Mouse (Mus musculus): ENCODE measurements around the gene Fuz. TPM values are rescaled to one million over a fixed set of nuclear protein-coding genes. Genes with fewer than 3 reads are reported as not detected.

Fuz gene
- total RNA-seq, 2 experiments from 2014 or later = 19.5 to 24.8 TPM

DNA sequence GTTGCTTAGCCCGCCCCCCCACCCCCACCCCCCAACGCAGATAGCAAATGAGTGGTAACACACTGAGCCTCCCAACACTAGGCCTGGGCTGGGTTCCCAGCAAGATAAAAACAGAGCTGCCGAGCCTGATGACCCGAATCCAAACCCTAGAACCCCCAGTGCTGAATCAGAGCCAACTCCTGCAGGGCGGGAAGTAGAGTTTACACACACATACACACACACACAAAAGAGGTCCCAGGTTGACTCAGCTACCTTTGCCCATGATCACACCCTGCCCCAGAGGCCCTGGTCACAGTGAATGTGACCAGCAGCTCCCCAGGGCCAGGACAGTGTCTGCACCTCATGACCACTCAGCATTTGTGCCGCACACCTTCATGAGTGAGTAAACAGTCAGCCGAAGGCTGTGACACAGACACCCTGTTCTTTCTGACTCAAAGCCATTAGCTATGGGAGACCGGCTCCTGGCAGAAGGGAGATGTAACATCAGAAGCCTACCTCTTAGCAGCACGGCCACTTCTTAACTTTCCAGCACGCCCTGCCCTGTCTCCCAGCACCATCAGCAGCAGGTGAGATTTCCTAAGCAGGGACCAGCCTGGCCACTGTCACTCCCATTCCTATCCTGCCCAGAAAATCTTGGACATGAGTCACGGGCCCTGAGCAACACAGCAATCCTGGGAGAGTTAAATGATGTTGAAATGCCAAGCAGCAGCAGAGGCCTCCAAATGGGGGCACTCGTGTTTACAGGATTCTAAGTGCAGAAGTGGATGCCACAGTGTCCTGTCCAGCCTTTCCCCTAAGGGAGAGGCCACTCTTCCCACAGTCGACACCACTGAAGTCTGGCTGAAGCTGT is 7.4 kb upstream of the Fuz start:
- DNase-seq = peak; percentile 56

- no peak for DNase-seq
Measured at GRCm38 (mm10) chr7:44890180-44890579, 5.7 kb upstream of the Fuz start.

- DNase-seq = no peak
Measured at GRCm38 (mm10) chr7:44890737-44891136, 5.1 kb upstream of the Fuz start.

GRCm38 (mm10) chr7:44891611-44892010 is 4.3 kb upstream of the Fuz start:
- no peak for DNase-seq

DNA sequence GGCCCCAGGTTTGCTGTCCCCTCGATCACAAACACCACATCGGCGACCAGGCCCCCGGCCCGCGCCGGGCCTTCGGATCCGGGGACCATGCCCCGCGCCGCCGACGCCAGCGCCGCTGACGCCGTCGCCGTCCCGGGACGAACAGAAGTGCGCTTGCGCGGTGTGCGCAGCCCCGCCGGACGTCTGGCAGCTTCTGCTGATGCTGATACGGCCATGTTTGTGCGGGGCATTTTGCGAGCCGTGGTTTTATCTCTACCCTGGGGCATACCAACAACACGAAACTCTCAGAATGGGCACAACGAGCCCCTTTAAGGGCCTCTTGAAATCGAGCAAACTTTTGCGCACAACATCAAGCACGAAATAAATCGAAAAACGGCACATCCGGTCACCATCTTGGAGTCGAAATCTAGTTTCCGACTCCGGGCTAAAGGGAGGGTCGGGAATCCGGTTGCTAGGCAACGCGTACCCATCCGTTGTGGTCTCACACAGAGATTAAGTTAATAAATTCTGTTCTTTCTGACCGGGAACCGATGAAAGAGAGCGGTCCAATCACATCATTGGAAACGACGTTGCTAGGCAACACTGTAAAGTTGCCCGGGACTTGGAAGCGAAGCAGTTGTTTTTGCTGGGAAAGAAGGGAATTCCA is 3.5 kb upstream of the Fuz start, which contains the start of gene Med25:
Gene Med25, minus strand, starts transcription at position 437 of the 646 bp plus-strand sequence.
- peak; percentile 90 for DNase-seq

DNA sequence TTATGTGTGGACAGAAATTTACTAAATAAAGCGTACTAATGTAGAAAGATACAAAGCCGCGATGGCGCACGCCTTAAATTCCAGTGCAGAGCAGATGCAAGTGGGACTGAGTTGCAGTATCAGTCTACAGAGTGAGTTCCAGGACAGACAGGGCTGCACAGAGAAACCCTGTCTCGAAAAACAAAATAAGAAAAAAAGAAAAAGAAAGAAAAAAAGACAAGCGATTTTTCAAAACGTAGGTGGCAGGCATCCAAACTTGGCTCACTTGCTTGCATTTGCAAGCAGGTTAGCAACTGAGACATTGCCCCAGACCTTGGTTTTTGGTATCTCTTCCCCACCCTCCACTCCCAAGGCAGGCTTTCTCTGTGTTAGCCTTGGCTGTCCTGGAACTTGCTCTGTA is 2.7 kb upstream of the Fuz start:
- DNase-seq = no peak

GRCm38 (mm10) chr7:44894175-44894574 is 1.7 kb upstream of the Fuz start:
- no peak for DNase-seq

DNA sequence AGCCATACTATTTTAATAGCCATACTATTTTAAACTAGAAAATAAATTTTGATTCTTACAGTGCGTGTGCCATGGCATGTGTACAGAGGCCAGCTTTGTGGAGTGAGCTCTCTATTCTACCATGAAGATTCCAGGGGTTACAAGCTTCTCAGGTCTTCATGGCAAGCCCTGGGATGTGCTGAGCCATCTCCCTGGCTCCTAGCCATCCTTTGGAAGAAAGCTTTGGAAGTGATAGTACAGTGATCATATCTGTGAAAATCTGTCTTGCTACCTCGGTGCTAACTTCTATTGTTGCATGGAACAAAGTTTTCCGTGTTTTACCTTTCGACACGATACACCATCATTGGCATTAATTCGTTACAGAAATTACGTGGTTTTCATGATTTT is 680 bp upstream of the Fuz start:
- DNase-seq = no peak

DNA sequence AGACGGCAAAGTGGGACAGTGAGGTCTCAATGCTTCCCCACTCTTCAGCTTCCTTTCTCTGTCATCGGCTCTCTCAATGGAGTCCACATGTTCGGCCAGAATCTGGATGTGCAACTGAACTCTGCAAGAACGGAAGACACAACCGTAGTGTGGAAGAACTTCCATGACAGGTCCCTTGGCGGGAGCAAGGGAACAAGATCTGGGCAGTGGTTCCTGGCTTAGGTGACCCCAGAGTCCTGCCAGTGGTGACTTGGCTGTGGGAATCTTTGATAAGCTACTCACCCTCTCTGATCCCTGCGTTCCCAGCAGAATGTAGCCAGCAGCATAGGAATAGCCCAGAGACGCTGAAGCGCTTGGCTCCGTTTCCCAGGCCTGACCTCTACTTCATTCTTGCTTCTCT is 620 bp downstream of the Fuz start:
- DNase-seq = no peak

DNA sequence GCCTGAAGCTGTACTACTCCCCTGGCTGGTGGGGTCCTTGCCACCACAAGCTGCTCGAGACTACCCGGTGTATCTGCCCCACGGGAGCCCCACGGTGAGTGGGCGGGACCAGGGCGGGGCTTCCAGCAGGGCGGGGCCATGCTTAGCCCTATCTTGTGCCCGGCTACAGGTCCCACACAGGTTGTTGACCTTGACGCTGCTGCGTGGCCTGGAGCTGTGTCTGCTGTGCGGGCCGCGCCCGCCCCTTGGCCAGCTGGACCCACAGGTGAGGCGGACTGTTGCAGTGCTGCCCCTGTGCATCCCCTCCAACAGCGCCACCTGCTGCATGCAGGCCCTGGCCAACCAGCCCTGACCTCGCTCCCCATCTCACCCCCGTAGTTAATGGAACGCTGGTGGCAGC is 2.7 kb downstream of the Fuz start:
- DNase-seq = peak; percentile 69

- no peak for DNase-seq
Measured at GRCm38 (mm10) chr7:44900632-44901031, 4.8 kb downstream of the Fuz start.

DNA sequence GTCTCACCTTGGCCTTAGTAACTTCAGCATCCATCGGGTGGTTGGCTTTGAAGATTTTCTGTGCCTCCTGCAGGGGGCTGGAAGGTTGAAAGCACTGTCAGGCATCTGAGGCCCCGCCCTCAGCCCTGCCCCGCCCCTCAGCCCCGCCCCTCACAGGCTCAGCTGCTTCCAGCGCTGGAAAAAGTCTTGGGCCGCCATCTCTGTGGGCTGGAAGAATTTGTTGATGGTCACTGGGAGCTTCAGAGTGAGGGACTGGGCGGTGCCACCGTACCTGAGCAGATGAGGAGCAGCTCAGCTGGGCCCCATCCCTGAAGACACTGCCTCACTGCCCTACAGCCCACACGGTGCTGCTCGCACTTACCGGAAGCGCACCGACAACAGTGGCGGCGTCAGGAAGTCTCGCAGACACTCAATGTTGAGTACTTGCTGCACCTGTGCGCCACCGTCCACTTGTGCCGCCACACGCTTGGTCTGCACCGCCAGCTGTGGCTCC is 5.4 kb downstream of the Fuz start:
- peak; percentile 65 for DNase-seq

DNA sequence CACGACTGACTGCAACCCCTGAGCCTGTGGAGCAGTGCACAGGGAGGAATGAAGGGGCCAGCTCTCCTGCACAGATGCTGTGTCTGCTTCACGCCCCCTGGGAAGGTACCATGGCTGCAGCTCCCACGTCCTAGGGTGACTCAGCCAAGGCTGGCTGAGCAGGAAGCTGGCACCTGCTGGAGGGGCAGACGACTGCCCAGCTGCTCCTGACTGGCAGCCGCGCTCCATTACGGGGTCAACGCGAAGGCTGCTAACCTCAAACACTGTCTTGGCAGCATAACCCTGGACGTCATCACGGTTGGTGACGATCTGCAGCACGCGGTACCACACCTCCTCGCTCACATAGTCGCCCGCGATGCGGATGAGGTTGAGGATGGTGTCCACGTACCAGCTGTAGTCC is 9.6 kb downstream of the Fuz start:
- DNase-seq = no peak

- DNase-seq = peak; percentile 77
Measured at GRCm38 (mm10) chr7:44908706-44909476, 13.0 kb downstream of the Fuz start.

DNA sequence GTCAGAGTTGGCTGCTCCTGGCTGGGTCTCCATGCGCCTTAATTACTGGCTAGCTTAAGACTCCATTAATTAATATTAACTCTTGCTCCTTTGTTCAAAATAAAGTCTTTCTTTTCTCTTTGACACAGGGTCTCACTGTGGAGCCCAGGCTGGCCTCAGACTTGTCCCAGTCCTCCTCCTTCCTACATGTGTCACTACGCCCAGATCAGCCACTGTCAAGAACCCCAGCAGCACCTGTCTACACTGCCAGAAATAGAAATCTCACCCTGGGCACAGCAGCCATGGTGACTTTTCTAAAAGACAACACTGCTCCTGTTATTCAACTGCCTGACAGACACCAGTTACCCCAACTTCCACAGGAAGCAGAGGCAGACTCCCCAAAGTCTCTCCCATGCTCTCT is 18.5 kb downstream of the Fuz start:
- no peak for DNase-seq

- no peak for DNase-seq
Measured at GRCm38 (mm10) chr7:44915314-44915713, 19.4 kb downstream of the Fuz start.

GRCm38 (mm10) chr7:44916191-44916590 is 20.3 kb downstream of the Fuz start:
- DNase-seq = peak; percentile 55

GRCm38 (mm10) chr7:44916881-44917280 is 21.0 kb downstream of the Fuz start:
- no peak for DNase-seq

DNA sequence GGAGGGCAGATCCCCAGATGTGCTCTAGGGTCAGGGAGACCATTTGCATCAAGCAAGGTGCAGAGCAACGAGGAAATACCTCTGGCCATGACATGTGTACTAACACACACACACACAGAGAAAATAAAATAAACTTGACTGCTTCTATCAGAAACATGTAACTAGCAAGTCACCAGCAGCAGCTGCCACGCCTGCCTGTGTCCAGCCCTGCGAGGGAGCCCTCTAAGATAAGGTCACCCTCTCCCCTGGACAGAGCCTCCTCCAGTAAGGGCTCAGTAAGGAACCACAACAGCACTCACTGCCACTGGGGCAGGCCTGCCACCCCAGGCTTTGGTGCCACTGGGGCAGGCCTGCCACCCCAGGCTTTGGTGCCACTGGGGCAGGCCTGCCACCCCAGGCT is 22.3 kb downstream of the Fuz start:
- no peak for DNase-seq

- DNase-seq = no peak
Measured at GRCm38 (mm10) chr7:44919127-44919526, 23.2 kb downstream of the Fuz start.

GRCm38 (mm10) chr7:44922530-44922929 is 26.7 kb downstream of the Fuz start:
- no peak for DNase-seq

DNA sequence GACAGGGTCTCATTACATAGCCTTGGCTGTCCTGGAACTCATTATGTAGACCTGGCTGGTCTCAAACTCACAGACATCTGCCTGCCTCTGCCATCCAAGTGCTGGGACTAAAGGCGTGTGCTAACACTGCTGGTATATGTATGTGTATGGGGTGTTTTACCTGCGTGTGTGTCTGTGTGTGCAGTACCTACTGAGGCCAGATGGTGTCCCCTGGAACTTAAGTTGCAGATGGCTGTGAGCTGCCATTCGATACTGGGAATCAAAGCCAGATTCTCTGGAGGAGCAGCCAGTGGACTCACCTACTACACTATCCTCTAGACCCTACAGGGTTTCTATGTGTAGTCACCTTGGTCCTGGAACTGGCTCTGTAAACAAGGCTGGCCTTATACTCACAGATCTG is 29.6 kb downstream of the Fuz start:
- DNase-seq = no peak

GRCm38 (mm10) chr7:44928570-44928969 is 32.7 kb downstream of the Fuz start:
- no peak for DNase-seq

All from adrenal gland, postnatal 10 days (tissue).